Mouse (Mus musculus): ENCODE results near the gene Zfp109. TPM values are rescaled to one million over a fixed set of nuclear protein-coding genes. Genes with fewer than 3 reads are reported as not detected.

Zfp109 gene
- polyA plus RNA-seq, 1 experiment from 2014 or later = 6.1 TPM

- no peak for ATAC-seq (replicated peaks; ENCODE audit: low FRiP score)
- WGBS = 76% methylated on average over 24 of the region's 24 CpGs
- H3K4me1 ChIP-seq = peaks cover 5% of the 10 kb centered on the region
These were observed 31.1 kb upstream of the Zfp109 start for GRCm38 (mm10) chr7:24268176-24269155.

GRCm38 (mm10) chr7:24260000-24260312, 22.6 kb upstream of the Zfp109 start:
- Histone ChIP-seq H3K4me3 (replicated peaks) (no peak overlapping the region), H3K27me3 (no peaks in the 10 kb centered on the region), H3K9ac (no peak overlapping the region), H3K36me3 (peaks cover 24% of the 10 kb centered on the region), H3K4me1 (peaks cover 5% of the 10 kb centered on the region), H3K27ac (no peak overlapping the region), H3K9me3 (replicated peaks) (no peaks in the 10 kb centered on the region), H3K4me2 (no peak overlapping the region)
- no peak for ATAC-seq (replicated peaks; ENCODE audit: low FRiP score)
- WGBS = 93% methylated on average over 4 of the region's 4 CpGs

More at GRCm38 (mm10) chr7:24268176-24269155, 31.1 kb upstream of the Zfp109 start:
- H3K36me3 ChIP-seq = peaks cover 2% of the 10 kb centered on the region
- H3K27ac ChIP-seq = no peak overlapping the region
- H3K4me3 ChIP-seq (replicated peaks) = no peak overlapping the region
- H3K9me3 ChIP-seq (replicated peaks) = no peaks in the 10 kb centered on the region
- no peak overlapping the region for H3K9ac ChIP-seq
- no peak overlapping the region for H3K4me2 ChIP-seq
- no peaks in the 10 kb centered on the region for H3K27me3 ChIP-seq

GRCm38 (mm10) chr7:24259306-24259999, 22.1 kb upstream of the Zfp109 start:
- H3K27ac ChIP-seq = no peak overlapping the region
- H3K9ac ChIP-seq = no peak overlapping the region
- H3K36me3 ChIP-seq = peaks cover 24% of the 10 kb centered on the region
- H3K4me2 ChIP-seq = no peak overlapping the region
- no peaks in the 10 kb centered on the region for H3K27me3 ChIP-seq
- H3K4me1 ChIP-seq = peaks cover 6% of the 10 kb centered on the region
- H3K9me3 ChIP-seq (replicated peaks) = no peaks in the 10 kb centered on the region
- WGBS = 90% methylated on average over 13 of the region's 13 CpGs
- H3K4me3 ChIP-seq (replicated peaks) = no peak overlapping the region
- ATAC-seq (replicated peaks; ENCODE audit: low FRiP score) = no peak

- no peaks in the 10 kb centered on the region for H3K9me3 ChIP-seq (replicated peaks)
- H3K4me3 ChIP-seq (replicated peaks) = peak within 1 kb of the TSS; percentile 58
- peaks cover 6% of the 10 kb centered on the region for H3K4me1 ChIP-seq
- peak within 1 kb of the TSS; percentile 66 for H3K4me2 ChIP-seq
- ATAC-seq (replicated peaks; ENCODE audit: low FRiP score) = peak; percentile 95
- WGBS = 17% methylated on average over 21 of the region's 21 CpGs
- H3K27me3 ChIP-seq = no peaks in the 10 kb centered on the region
- peaks cover 4% of the 10 kb centered on the region for H3K36me3 ChIP-seq
- peak within 1 kb of the TSS; percentile 57 for H3K9ac ChIP-seq
- H3K27ac ChIP-seq = no peak within 1 kb of the TSS
These were observed 17.5 kb upstream of the Zfp109 start, which contains the start of gene Zfp108 for GRCm38 (mm10) chr7:24254633-24255474. TSS of gene Zfp108 (plus strand) at chr7:24254794.

GRCm38 (mm10) chr7:24253779-24254615, 16.6 kb upstream of the Zfp109 start:
- Histone ChIP-seq H3K9me3 (replicated peaks) (no peaks in the 10 kb centered on the region), H3K4me3 (replicated peaks) (peak overlapping the region; percentile 58), H3K9ac (no peak overlapping the region), H3K27me3 (no peaks in the 10 kb centered on the region), H3K27ac (no peak overlapping the region), H3K4me1 (peaks cover 6% of the 10 kb centered on the region), H3K36me3 (no peaks in the 10 kb centered on the region), H3K4me2 (peak overlapping the region; percentile 66)
- 68% methylated on average over 9 of the region's 9 CpGs for WGBS
- ATAC-seq (replicated peaks; ENCODE audit: low FRiP score) = peak; percentile 68

- WGBS = 82% methylated on average over 5 of the region's 5 CpGs
- no peak for ATAC-seq (replicated peaks; ENCODE audit: low FRiP score)
- H3K9ac ChIP-seq = no peak within 1 kb of the TSS
- no peak within 1 kb of the TSS for H3K4me2 ChIP-seq
- no peaks in the 10 kb centered on the region for H3K36me3 ChIP-seq
- 0 out of 2 replicates have a peak, but pooled peaks cover 4% of the 10 kb centered on the region for H3K27me3 ChIP-seq
- H3K27ac ChIP-seq = no peak within 1 kb of the TSS
- peaks cover 10% of the 10 kb centered on the region for H3K4me1 ChIP-seq
- H3K4me3 ChIP-seq (replicated peaks) = no peak within 1 kb of the TSS
- H3K9me3 ChIP-seq (replicated peaks) = no peaks in the 10 kb centered on the region
These were observed 26.0 kb downstream of the Zfp109 start, which contains the start of gene Zfp111 for GRCm38 (mm10) chr7:24211343-24211742. TSS of gene Zfp111 (minus strand) at chr7:24211443.

- ATAC-seq (replicated peaks; ENCODE audit: low FRiP score) = no peak
- Histone ChIP-seq H3K9me3 (replicated peaks) (no peaks in the 10 kb centered on the region), H3K4me1 (peaks cover 10% of the 10 kb centered on the region), H3K9ac (no peak overlapping the region), H3K4me2 (no peak overlapping the region), H3K27ac (no peak overlapping the region), H3K4me3 (replicated peaks) (no peak overlapping the region), H3K36me3 (peaks cover 10% of the 10 kb centered on the region), H3K27me3 (0 out of 2 replicates have a peak, but pooled peaks cover 4% of the 10 kb centered on the region)
- 76% methylated on average over 2 of the region's 2 CpGs for WGBS
These were observed 27.1 kb downstream of the Zfp109 start for GRCm38 (mm10) chr7:24210296-24210695.

- Histone ChIP-seq H3K9me3 (replicated peaks) (no peaks in the 10 kb centered on the region), H3K4me1 (peaks cover 10% of the 10 kb centered on the region), H3K4me2 (peak overlapping the region; percentile 74), H3K9ac (no peak overlapping the region), H3K27ac (no peak overlapping the region), H3K4me3 (replicated peaks) (peak overlapping the region; percentile 68), H3K36me3 (peaks cover 29% of the 10 kb centered on the region), H3K27me3 (0 out of 2 replicates have a peak, but pooled peaks cover 4% of the 10 kb centered on the region)
- WGBS = 65% methylated on average over 7 of the region's 7 CpGs
- peak; percentile 47; the same call in 1 of the 2 replicates for ATAC-seq (replicated peaks; ENCODE audit: low FRiP score)
These were observed 29.0 kb downstream of the Zfp109 start for GRCm38 (mm10) chr7:24208282-24208886.

GRCm38 (mm10) chr7:24207488-24208261, 29.7 kb downstream of the Zfp109 start:
- Histone ChIP-seq H3K9me3 (replicated peaks) (no peaks in the 10 kb centered on the region), H3K27ac (peak overlapping the region; percentile 85), H3K4me2 (peak overlapping the region; percentile 74), H3K27me3 (0 out of 2 replicates have a peak, but pooled peaks cover 4% of the 10 kb centered on the region), H3K4me1 (peaks cover 10% of the 10 kb centered on the region), H3K9ac (peak overlapping the region; percentile 80), H3K36me3 (peaks cover 36% of the 10 kb centered on the region), H3K4me3 (replicated peaks) (peak overlapping the region; percentile 68)
- 14% methylated on average over 24 of the region's 24 CpGs for whole genome bisulfite sequencing
- ATAC-seq (replicated peaks; ENCODE audit: low FRiP score) = peak; percentile 94

- no peaks in the 10 kb centered on the region for H3K27me3 ChIP-seq
- no peak overlapping the region for H3K4me3 ChIP-seq (replicated peaks)
- no peaks in the 10 kb centered on the region for H3K4me1 ChIP-seq
- no peak overlapping the region for H3K4me2 ChIP-seq
- peaks cover 26% of the 10 kb centered on the region for H3K9me3 ChIP-seq (replicated peaks)
- H3K9ac ChIP-seq = no peak overlapping the region
- no peak overlapping the region for H3K27ac ChIP-seq
- 94% methylated on average over 4 of the region's 4 CpGs for WGBS
- peaks cover 79% of the 10 kb centered on the region for H3K36me3 ChIP-seq
- no peak for ATAC-seq (replicated peaks; ENCODE audit: low FRiP score)
These were observed 40.4 kb downstream of the Zfp109 start for GRCm38 (mm10) chr7:24196961-24197360.
